Mouse (Mus musculus): Measurements from ENCODE around the gene Insr. TPM values are rescaled to one million over a fixed set of nuclear protein-coding genes. Genes with fewer than 3 reads are reported as not detected.
A peak's percentile ranks its signal among the peaks of the same experiment; 100 is the strongest.
"Not testable (repeated sequence)": the region's sequence is repeated elsewhere in the genome, so short reads cannot be mapped to it uniquely, and the experiment has no call there.

Insr gene
- 10 to 100 TPM; 46.9 to 50.3 TPM for total RNA-seq (2021)

GRCm38 (mm10) chr8:3278934-3279720 lies at the start of gene Insr:
Gene Insr, minus strand, starts transcription at chr8:3279617.
- DNase-seq = peak; percentile 91 to 92

DNA sequence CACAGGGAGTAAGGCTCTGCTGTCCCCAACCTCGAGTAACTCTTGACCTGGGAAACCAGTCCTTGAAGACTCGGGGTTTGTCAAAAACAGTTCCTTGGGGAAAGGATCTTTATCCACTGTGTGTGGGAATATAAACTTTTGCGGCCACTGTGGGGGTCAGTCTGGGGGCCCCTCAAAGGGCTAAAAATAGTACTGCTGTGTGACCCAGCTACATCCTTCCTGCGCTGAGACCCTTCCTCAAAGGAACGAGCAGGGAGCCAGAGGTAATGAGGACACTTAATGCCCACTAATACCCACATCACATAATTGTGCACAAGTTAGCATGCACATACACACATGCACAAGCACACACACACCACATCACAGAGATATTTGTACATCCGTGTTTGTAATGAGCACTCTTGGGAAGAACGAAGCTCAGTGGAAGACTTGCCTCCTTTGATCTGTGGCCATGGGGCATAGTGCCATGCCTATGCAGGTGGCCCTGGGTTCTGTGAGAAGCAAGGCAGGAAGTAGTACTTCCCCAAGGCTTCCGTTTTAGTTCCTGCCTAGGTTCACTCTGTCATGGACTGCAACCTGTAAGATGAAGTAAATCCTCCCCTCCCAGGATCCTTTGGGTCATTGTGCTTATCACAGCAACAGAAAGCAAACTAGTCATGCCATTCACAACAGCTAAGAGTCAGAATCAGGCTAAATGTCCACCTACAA lies 48.3 kb upstream of the Insr start:
- no peak for DNase-seq

GRCm38 (mm10) chr8:3327056-3327455 lies 47.6 kb upstream of the Insr start:
- no peak for DNase-seq

- DNase-seq = no peak
Measured at GRCm38 (mm10) chr8:3324253-3324652, 44.8 kb upstream of the Insr start.

GRCm38 (mm10) chr8:3319267-3319666 lies 39.9 kb upstream of the Insr start:
- not testable (repeated sequence) for DNase-seq

GRCm38 (mm10) chr8:3316585-3316984 lies 37.2 kb upstream of the Insr start:
- no peak for DNase-seq

DNA sequence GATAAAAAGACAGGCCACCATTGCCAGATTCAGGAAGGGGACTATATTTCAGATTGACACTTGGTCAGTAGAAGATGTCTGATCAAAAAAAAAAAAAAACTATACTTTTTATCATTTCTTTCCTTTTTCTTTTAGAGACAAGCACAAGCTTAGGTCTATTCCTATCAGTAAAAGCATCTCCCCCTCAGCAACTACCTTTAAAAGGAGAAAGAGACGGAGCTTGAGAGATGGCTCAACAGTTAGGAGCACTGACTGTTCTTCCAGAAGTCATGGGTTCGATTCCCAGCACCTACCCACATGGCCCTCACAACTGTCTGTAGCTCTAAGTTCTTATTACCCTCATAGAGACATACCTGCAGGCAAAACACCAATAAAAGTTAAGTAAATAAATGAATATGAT lies 34.9 kb upstream of the Insr start:
- DNase-seq = no peak

- no peak for DNase-seq
Measured at GRCm38 (mm10) chr8:3313843-3314242, 34.4 kb upstream of the Insr start.

DNA sequence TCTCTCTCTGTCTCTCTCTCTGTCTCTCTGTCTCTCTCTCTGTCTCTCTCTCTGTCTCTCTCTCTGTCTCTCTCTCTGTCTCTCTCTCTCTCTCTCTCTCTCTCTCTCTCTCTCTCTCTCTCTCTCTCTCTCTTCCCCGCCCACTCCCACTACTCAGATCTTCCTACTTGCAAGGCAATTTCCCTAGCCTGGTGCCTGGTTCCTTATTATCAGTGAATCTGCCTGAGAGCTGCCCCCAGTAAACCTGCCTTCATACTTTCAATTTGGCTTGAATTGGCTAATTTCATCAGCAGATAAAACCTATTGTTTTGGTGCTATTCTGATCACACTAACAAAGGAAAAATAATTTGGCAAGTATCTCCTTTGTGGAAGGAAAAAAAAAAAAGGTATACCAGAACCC lies 34.0 kb upstream of the Insr start:
- not testable (repeated sequence) for DNase-seq

DNA sequence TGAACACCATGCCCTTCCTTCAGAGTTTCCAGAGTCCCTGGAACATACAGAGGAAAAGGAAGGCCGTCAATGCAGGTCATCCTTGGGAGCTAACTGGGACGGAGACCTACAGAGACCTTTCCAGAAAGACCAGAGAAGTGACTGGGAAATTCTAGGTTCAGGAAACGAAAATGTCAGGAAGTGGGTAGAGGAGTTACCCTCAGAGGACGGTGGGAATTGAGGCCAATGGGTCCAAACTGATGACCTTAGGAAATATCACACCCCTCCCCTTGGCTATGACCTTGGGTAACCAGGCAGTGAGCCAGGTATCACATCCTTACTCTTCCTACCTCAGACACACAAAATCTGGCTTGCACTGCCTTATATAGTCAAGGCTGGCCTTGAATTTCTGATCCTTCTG lies 32.1 kb upstream of the Insr start:
- DNase-seq = no peak

- DNase-seq = no peak
Measured at GRCm38 (mm10) chr8:3309636-3310035, 30.2 kb upstream of the Insr start.

DNA sequence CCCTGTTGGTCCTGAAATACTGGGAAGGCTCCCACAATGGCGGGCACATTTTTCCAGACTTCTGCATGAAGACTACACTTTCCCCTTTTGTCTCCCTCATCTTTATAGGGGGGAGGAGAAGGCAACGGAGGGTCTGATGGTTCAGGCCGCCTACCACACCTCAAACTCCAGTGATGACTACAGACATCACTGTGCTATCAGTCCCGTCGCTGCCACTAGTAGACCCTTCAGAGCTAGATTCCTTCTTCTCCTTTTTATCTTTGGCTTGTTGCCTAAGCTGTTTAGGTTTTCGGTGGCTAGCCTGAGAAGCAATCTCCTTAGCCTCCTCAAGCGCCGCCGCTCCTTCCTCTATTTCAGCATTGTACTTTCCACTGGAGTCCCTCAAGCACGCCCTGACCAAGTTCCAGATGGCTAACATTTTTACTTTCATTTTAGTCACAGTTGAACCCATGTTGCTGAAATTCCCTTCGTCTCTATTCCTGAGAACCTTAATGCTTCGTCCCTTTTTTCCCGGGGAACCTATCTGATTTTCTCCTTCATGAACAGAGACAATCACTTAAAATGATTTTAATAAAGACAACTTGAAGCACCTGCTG lies 28.9 kb upstream of the Insr start:
- not testable (repeated sequence) for DNase-seq

DNA sequence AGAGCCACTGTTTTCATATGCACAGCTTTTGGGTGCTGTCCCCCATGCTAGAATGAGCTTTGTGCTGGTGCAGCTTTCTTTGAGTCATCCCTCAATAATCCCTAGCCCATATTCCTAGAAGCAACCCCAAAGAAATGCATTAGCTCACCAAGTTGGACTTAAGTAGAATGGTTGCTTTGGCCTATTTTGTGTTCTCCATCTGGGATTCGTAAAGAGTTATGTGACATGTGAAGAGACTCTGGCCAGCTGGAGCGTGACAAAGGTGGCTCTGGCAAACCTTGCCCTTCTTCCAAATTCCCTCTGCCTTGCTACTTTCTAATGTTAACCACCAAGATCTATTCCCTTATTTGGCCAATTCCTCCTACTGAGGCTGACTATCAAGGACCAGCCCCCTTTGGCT lies 22.7 kb upstream of the Insr start:
- DNase-seq = no peak

DNA sequence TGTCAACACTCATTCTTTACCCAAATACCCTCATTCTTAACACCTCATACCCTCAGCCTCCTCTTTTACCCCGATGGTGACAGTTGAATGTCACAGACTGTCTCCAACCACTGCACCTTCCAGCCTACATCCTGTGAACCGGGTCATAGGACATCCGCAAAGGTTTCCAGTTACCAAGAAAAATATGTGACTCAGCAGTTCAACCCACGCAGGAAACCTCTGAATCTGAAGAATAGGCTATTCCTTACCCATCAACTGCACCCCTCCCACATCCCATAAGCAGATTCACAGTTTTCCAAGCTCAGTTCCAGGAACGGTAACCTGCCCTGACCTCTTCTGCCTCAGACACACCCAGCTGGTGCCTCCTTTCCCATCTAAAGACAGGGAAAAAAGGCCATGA lies 19.9 kb upstream of the Insr start:
- DNase-seq = no peak

GRCm38 (mm10) chr8:3285824-3286223 lies 6.4 kb upstream of the Insr start:
- DNase-seq = no peak

- DNase-seq = no peak
Measured at GRCm38 (mm10) chr8:3284656-3285055, 5.2 kb upstream of the Insr start.

GRCm38 (mm10) chr8:3281296-3281695 lies 1.9 kb upstream of the Insr start:
- DNase-seq = no peak

DNA sequence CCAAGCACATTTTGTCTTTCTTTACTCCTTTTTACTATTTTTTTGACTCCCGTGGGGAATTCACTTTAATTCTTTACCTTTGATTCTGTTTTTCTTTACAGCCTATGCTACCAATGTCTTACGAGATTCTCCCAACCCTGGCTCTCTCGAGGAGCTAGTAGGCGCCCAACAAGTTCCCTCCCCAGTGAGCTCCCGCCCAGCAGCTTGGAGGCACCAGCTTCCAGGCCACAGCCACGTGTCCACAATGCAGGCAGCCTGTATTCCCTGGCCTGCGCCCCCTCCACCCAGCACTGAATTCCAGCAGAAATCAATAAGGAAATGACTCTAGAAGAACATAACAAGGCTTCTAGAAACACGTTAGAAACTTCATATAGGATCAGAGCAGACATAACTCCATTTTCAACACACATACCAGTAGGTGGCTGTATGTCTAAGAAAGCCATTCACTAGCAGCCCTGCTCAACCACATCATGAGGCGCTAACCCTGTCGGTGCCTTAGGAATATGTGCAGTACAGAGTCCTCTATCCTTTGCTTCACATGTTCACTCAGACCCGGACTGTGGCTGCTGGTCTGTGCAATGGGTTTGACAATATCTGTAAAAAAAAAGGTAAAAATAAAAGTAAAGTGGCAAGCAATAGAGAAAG lies 971 bp upstream of the Insr start:
- no peak for DNase-seq

DNA sequence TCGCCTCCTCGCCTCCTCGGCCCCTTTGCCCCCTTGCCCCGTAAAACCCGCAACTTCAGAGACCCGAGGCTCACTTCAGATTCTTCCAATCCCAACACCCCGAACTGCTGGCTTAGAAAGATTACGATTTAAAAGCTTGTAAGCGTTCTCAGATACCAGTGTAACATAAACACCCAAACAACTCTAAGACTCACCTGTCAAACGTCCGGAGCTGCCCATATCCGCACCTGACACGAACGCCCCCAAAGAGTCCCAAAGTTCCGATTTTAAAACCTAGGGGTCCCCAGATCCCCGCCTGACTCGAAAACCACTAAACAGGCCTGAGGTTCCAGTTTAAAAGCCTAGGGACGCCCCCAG lies 282 bp upstream of the Insr start:
- no peak for DNase-seq

DNA sequence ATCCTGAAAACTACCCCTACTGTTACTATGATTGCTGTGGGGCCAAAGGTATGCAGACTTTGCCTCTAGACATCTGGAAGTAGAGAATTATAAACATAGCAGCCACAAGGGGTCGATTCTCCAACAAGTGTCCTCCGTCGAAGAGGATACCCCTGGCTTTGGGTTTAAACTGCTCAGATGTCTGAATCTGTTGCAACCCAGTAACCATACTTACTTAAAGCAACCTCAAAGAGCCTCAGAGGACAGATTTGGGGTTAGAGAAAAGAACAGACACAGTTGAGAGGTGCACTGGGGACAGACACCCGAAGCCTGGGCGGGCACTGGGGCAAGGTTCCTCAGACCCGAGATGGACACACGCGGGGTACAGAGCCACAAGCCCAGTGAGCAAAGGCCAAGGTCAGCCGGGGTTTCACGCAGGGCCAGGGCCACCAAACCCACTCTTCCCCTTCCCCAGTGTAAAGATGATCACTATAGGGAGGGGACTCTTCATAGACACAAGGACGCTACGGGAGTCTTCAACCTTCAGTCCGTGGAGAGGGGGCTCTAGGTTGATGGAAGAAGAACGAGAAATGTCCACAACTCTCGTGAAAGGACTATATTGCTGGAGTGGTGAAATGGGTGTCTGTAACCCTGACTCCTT lies 1.1 kb downstream of the Insr start:
- no peak for DNase-seq

GRCm38 (mm10) chr8:3277266-3277665 lies 2.2 kb downstream of the Insr start:
- DNase-seq = no peak

- no peak for DNase-seq
Measured at GRCm38 (mm10) chr8:3276009-3276408, 3.4 kb downstream of the Insr start.

GRCm38 (mm10) chr8:3275189-3275588 lies 4.2 kb downstream of the Insr start:
- DNase-seq = no peak

Data from layer of hippocampus, postnatal 36 days (tissue).